27 mouse cellular contexts compared by ENCODE assay signal in the genomic region with DNA sequence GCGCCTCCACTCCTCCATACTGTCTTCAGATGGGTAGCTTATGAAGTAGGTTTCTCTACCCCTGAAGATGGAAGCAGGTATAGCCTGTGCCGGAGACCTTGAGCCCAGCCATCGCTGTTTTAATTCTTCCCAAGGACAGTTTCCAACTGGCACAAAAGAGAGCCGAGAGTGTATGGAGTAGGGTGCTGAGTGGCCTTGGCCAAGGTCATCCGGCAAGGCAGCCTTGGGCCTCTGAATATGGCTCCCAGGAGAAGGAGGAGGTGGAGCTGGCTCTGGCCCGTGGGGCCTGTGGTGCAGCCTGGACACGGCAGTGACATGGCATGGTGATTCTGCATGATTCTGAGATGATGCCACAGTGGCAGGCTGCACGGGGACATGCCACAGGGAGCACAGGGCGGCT.
DNase-seq lines count a peak whose midpoint lies in the region; ATAC-seq and TF ChIP-seq lines count a peak whose summit lies in the region.
"Had no signal": no experiment of that assay in that cellular context is flagged by ENCODE, and none has a peak within 500 bp of the region (broad histone marks: within the 10 kb centered on the region; RNA-seq: fewer than 3 reads in every experiment).

No protein-coding gene starts in this region.

- TF ChIP-seq EP300 in stomach, postnatal 0 days (optimal IDR thresholded peaks at IDR 0.05) = no peak

- peak; percentile 77 to 82 for DNase-seq in adrenal gland, adult (ENCODE audit: inconsistent age in 2 of 2, low spot score in 1 of 2)
- DNase-seq in adrenal gland, postnatal 4 days (ENCODE audit: low spot score in 2 of 2) = no peak
- peak; percentile 63 for DNase-seq in ovary, adult 18-20 months (ENCODE audit: low spot score)
- no peak for DNase-seq in ovary, postnatal 14 days (ENCODE audit: low spot score)
- DNase-seq in adrenal gland, postnatal 10 days = peak; percentile 44
- no peak for DNase-seq in kidney, adult 9 months
- no peak for DNase-seq in stomach, postnatal 0 days (ENCODE audit: low spot score)
- DNase-seq: cerebellum, adult 18-20 months; cerebellum, postnatal 10 days; gastrocnemius, adult 2 months; heart, postnatal 36 days; kidney, adult 8-10 months; kidney, postnatal 14 days; layer of hippocampus, adult 9-11 months; liver; right cerebral cortex, adult 18-20 months; thymus, postnatal 14 days had no signal

- H3K9ac ChIP-seq in stomach, postnatal 0 days (ENCODE audit: low read length) = no peak overlapping the region
- H3K9ac ChIP-seq: heart, embryonic 15.5 days; hindbrain, embryonic 12.5 days; intestine, embryonic 15.5 days; lung, embryonic 15.5 days; midbrain, embryonic 13.5 days; neural tube, embryonic 13.5 days had no signal

- TF ChIP-seq CTCF in stomach, postnatal 0 days (IDR thresholded peaks at IDR 0.05; ENCODE audit: low read depth) = no peak

- WGBS in stomach, postnatal 0 days = 88% methylated on average over 9 of the region's 9 CpGs

- no peaks in the 10 kb centered on the region for H3K27me3 ChIP-seq in stomach, postnatal 0 days (ENCODE audit: control insufficient read depth, insufficient read depth, low read length)
- H3K27me3 ChIP-seq: heart, embryonic 15.5 days; intestine, embryonic 15.5 days; lung, embryonic 15.5 days had no signal

- no peaks in the 10 kb centered on the region for H3K9me3 ChIP-seq in stomach, postnatal 0 days (ENCODE audit: control insufficient read depth, low read length)
- H3K9me3 ChIP-seq: G1E; heart, embryonic 15.5 days; hindbrain, embryonic 12.5 days; intestine, embryonic 15.5 days; lung, embryonic 15.5 days; midbrain, embryonic 13.5 days; neural tube, embryonic 13.5 days had no signal

- H3K36me3 ChIP-seq in stomach, postnatal 0 days (ENCODE audit: control insufficient read depth, insufficient read depth, low read length) = no peaks in the 10 kb centered on the region
- H3K36me3 ChIP-seq: G1E; heart, embryonic 15.5 days; hindbrain, embryonic 12.5 days; intestine, embryonic 15.5 days; lung, embryonic 15.5 days; midbrain, embryonic 13.5 days; neural tube, embryonic 13.5 days had no signal

- no peaks in the 10 kb centered on the region for H3K4me1 ChIP-seq in stomach, postnatal 0 days (replicated peaks; ENCODE audit: control insufficient read depth, insufficient read depth)
- H3K4me1 ChIP-seq: heart, embryonic 15.5 days; intestine, embryonic 15.5 days; lung, embryonic 15.5 days had no signal

- no peak for ATAC-seq in stomach, postnatal 0 days (ENCODE audit: low FRiP score, low TSS enrichment)
- ATAC-seq: forebrain, embryonic 16.5 days; hindbrain, postnatal 0 days; intestine, embryonic 15.5 days; midbrain, embryonic 13.5 days had no signal

- H3K4me3 ChIP-seq in stomach, postnatal 0 days (ENCODE audit: low read depth, low read length) = no peak overlapping the region
- H3K4me3 ChIP-seq: erythroblast, embryonic 14.5 days; gastrocnemius, adult 2 months; heart, embryonic 15.5 days; hindbrain, embryonic 12.5 days; intestine, embryonic 15.5 days; lung, embryonic 15.5 days; midbrain, embryonic 13.5 days; neural tube, embryonic 13.5 days had no signal

- no peak overlapping the region for H3K4me2 ChIP-seq in stomach, postnatal 0 days (replicated peaks; ENCODE audit: low read depth)
- H3K4me2 ChIP-seq: heart, embryonic 15.5 days; hindbrain, embryonic 12.5 days; intestine, embryonic 15.5 days; lung, embryonic 15.5 days; midbrain, embryonic 13.5 days; neural tube, embryonic 13.5 days had no signal

- no peak overlapping the region for H3K27ac ChIP-seq in stomach, postnatal 0 days (replicated peaks)
- H3K27ac ChIP-seq: gastrocnemius, adult 2 months; heart, embryonic 15.5 days; hindbrain, embryonic 12.5 days; hindbrain, postnatal 0 days; intestine, embryonic 15.5 days; lung, embryonic 15.5 days; midbrain, embryonic 13.5 days; neural tube, embryonic 13.5 days had no signal

Comparison
In these comparisons a context has a peak if more than half of its experiments do, and no peak if none do; other contexts are left out.
1. DNase-seq: peak in adrenal gland, adult (2 of 2), ovary, adult 18-20 months (single experiment) and adrenal gland, postnatal 10 days (single experiment); none in adrenal gland, postnatal 4 days (0 of 2), ovary, postnatal 14 days (single experiment), kidney, adult 9 months (single experiment) and stomach, postnatal 0 days (single experiment).